Mouse (Mus musculus): ENCODE data around the gene Ptprq. TPM values are rescaled to one million over a fixed set of nuclear protein-coding genes. Genes with fewer than 3 reads are reported as not detected.

The Ptprq gene
- polyA plus RNA-seq, 1 experiment = not detected

GRCm38 (mm10) chr10:107734327-107734726 is 14.5 kb upstream of the Ptprq start:
- TF ChIP-seq CTCF (IDR thresholded peaks at IDR 0.05; ENCODE audit: low read depth, low read length) (no peak), POLR2A (IDR thresholded peaks at IDR 0.05; ENCODE audit: borderline replicate concordance, low read depth, low read length) (no peak)
- Histone ChIP-seq H3K27ac (ENCODE audit: insufficient read depth, low read depth, low read length) (no peak overlapping the region), H3K4me1 (ENCODE audit: control insufficient read depth, insufficient read depth, low read length) (no peaks in the 10 kb centered on the region), H3K4me3 (ENCODE audit: insufficient read depth, low read length) (no peak overlapping the region)

- Histone ChIP-seq H3K4me3 (ENCODE audit: insufficient read depth, low read length) (no peak overlapping the region), H3K4me1 (ENCODE audit: control insufficient read depth, insufficient read depth, low read length) (no peaks in the 10 kb centered on the region), H3K27ac (ENCODE audit: insufficient read depth, low read depth, low read length) (no peak overlapping the region)
- TF ChIP-seq POLR2A (IDR thresholded peaks at IDR 0.05; ENCODE audit: borderline replicate concordance, low read depth, low read length) = no peak
- TF ChIP-seq CTCF (IDR thresholded peaks at IDR 0.05; ENCODE audit: low read depth, low read length) = no peak
These were observed 5.8 kb upstream of the Ptprq start for GRCm38 (mm10) chr10:107725631-107726030.

GRCm38 (mm10) chr10:107704443-107704842 is 15.4 kb downstream of the Ptprq start:
- Histone ChIP-seq H3K4me3 (ENCODE audit: insufficient read depth, low read length) (no peak overlapping the region), H3K27ac (ENCODE audit: insufficient read depth, low read depth, low read length) (no peak overlapping the region), H3K4me1 (ENCODE audit: control insufficient read depth, insufficient read depth, low read length) (no peaks in the 10 kb centered on the region)
- TF ChIP-seq POLR2A (IDR thresholded peaks at IDR 0.05; ENCODE audit: borderline replicate concordance, low read depth, low read length) (no peak), CTCF (IDR thresholded peaks at IDR 0.05; ENCODE audit: low read depth, low read length) (no peak)

GRCm38 (mm10) chr10:107700944-107701343 is 18.9 kb downstream of the Ptprq start:
- Histone ChIP-seq H3K27ac (ENCODE audit: insufficient read depth, low read depth, low read length) (no peak overlapping the region), H3K4me1 (ENCODE audit: control insufficient read depth, insufficient read depth, low read length) (no peaks in the 10 kb centered on the region), H3K4me3 (ENCODE audit: insufficient read depth, low read length) (no peak overlapping the region)
- no peak for TF ChIP-seq CTCF (IDR thresholded peaks at IDR 0.05; ENCODE audit: low read depth, low read length)

- no peaks in the 10 kb centered on the region for H3K4me1 ChIP-seq (ENCODE audit: control insufficient read depth, insufficient read depth, low read length)
- TF ChIP-seq POLR2A (IDR thresholded peaks at IDR 0.05; ENCODE audit: borderline replicate concordance, low read depth, low read length) (no peak), CTCF (IDR thresholded peaks at IDR 0.05; ENCODE audit: low read depth, low read length) (no peak)
These were observed 21.1 kb downstream of the Ptprq start for GRCm38 (mm10) chr10:107698716-107699115.

GRCm38 (mm10) chr10:107697177-107697576 is 22.7 kb downstream of the Ptprq start:
- H3K27ac ChIP-seq (ENCODE audit: insufficient read depth, low read depth, low read length) = no peak overlapping the region
- TF ChIP-seq POLR2A (IDR thresholded peaks at IDR 0.05; ENCODE audit: borderline replicate concordance, low read depth, low read length) (no peak), CTCF (IDR thresholded peaks at IDR 0.05; ENCODE audit: low read depth, low read length) (no peak)
- H3K4me1 ChIP-seq (ENCODE audit: control insufficient read depth, insufficient read depth, low read length) = no peaks in the 10 kb centered on the region
- H3K4me3 ChIP-seq (ENCODE audit: insufficient read depth, low read length) = no peak overlapping the region

More at GRCm38 (mm10) chr10:107698716-107699115, 21.1 kb downstream of the Ptprq start:
- Histone ChIP-seq H3K4me3 (ENCODE audit: insufficient read depth, low read length) (no peak overlapping the region), H3K27ac (ENCODE audit: insufficient read depth, low read depth, low read length) (no peak overlapping the region)

- no peak overlapping the region for H3K4me3 ChIP-seq (ENCODE audit: insufficient read depth, low read length)
- TF ChIP-seq POLR2A (IDR thresholded peaks at IDR 0.05; ENCODE audit: borderline replicate concordance, low read depth, low read length) = no peak
- TF ChIP-seq CTCF (IDR thresholded peaks at IDR 0.05; ENCODE audit: low read depth, low read length) = no peak
- no peak overlapping the region for H3K27ac ChIP-seq (ENCODE audit: insufficient read depth, low read depth, low read length)
- no peaks in the 10 kb centered on the region for H3K4me1 ChIP-seq (ENCODE audit: control insufficient read depth, insufficient read depth, low read length)
These were observed 32.5 kb downstream of the Ptprq start for GRCm38 (mm10) chr10:107687382-107687781.

GRCm38 (mm10) chr10:107675994-107676393 is 43.9 kb downstream of the Ptprq start:
- TF ChIP-seq POLR2A (IDR thresholded peaks at IDR 0.05; ENCODE audit: borderline replicate concordance, low read depth, low read length) (no peak), CTCF (IDR thresholded peaks at IDR 0.05; ENCODE audit: low read depth, low read length) (no peak)
- Histone ChIP-seq H3K27ac (ENCODE audit: insufficient read depth, low read depth, low read length) (no peak overlapping the region), H3K4me3 (ENCODE audit: insufficient read depth, low read length) (no peak overlapping the region), H3K4me1 (ENCODE audit: control insufficient read depth, insufficient read depth, low read length) (no peaks in the 10 kb centered on the region)

- TF ChIP-seq POLR2A (IDR thresholded peaks at IDR 0.05; ENCODE audit: borderline replicate concordance, low read depth, low read length) = no peak
- TF ChIP-seq CTCF (IDR thresholded peaks at IDR 0.05; ENCODE audit: low read depth, low read length) = no peak
- H3K4me1 ChIP-seq (ENCODE audit: control insufficient read depth, insufficient read depth, low read length) = no peaks in the 10 kb centered on the region
- H3K4me3 ChIP-seq (ENCODE audit: insufficient read depth, low read length) = no peak overlapping the region
- no peak overlapping the region for H3K27ac ChIP-seq (ENCODE audit: insufficient read depth, low read depth, low read length)
These were observed 51.3 kb downstream of the Ptprq start for GRCm38 (mm10) chr10:107668374-107669094.

GRCm38 (mm10) chr10:107662372-107663065 is 57.3 kb downstream of the Ptprq start:
- Histone ChIP-seq H3K27ac (ENCODE audit: insufficient read depth, low read depth, low read length) (no peak overlapping the region), H3K4me3 (ENCODE audit: insufficient read depth, low read length) (no peak overlapping the region), H3K4me1 (ENCODE audit: control insufficient read depth, insufficient read depth, low read length) (no peaks in the 10 kb centered on the region)
- TF ChIP-seq CTCF (IDR thresholded peaks at IDR 0.05; ENCODE audit: low read depth, low read length) = no peak
- no peak for TF ChIP-seq POLR2A (IDR thresholded peaks at IDR 0.05; ENCODE audit: borderline replicate concordance, low read depth, low read length)

All from bone marrow macrophage, adult 2 months (primary cell).